Mouse (Mus musculus) lung, postnatal 4 days (tissue): Measurements from ENCODE around the gene Etl4.
A peak's percentile ranks its signal among the peaks of the same experiment; 100 is the strongest.

ENCODE experiments used
- DNase-seq, 2 experiments: peaks; one replicate each; pipeline ENCODE4 v3.0.0; 2021

The Etl4 gene

GRCm38 (mm10) chr2:20525879-20526593 lies 616.5 kb downstream of the Etl4 start:
- peak; percentile 46 to 71 for DNase-seq

- no peak for DNase-seq
These were observed 617.3 kb downstream of the Etl4 start for GRCm38 (mm10) chr2:20526856-20527255.

GRCm38 (mm10) chr2:20532623-20533022 lies 623.0 kb downstream of the Etl4 start:
- DNase-seq = no peak

GRCm38 (mm10) chr2:20537785-20538184 lies 628.2 kb downstream of the Etl4 start:
- DNase-seq = no peak

- no peak for DNase-seq
These were observed 629.3 kb downstream of the Etl4 start for GRCm38 (mm10) chr2:20538871-20539270.

- no peak for DNase-seq
These were observed 631.7 kb downstream of the Etl4 start for GRCm38 (mm10) chr2:20541261-20541660.

GRCm38 (mm10) chr2:20542286-20542685 lies 632.7 kb downstream of the Etl4 start:
- no peak for DNase-seq

- no peak for DNase-seq
These were observed 636.0 kb downstream of the Etl4 start for GRCm38 (mm10) chr2:20545624-20546023.

GRCm38 (mm10) chr2:20546496-20547348 lies 637.1 kb downstream of the Etl4 start:
- peak in 1 of 2 experiments; percentile 41 for DNase-seq

- DNase-seq = peak; percentile 49 to 70
These were observed 637.7 kb downstream of the Etl4 start for GRCm38 (mm10) chr2:20547349-20547677.

GRCm38 (mm10) chr2:20547686-20548624 lies 638.4 kb downstream of the Etl4 start:
- peak; percentile 13 to 24 for DNase-seq

GRCm38 (mm10) chr2:20549065-20549464 lies 639.5 kb downstream of the Etl4 start:
- no peak for DNase-seq

GRCm38 (mm10) chr2:20549996-20550395 lies 640.4 kb downstream of the Etl4 start:
- no peak for DNase-seq

GRCm38 (mm10) chr2:20555706-20556105 lies 646.1 kb downstream of the Etl4 start:
- DNase-seq = no peak

GRCm38 (mm10) chr2:20559083-20559482 lies 649.5 kb downstream of the Etl4 start:
- peak; percentile 15 to 29 for DNase-seq

- DNase-seq = peak in 1 of 2 experiments; percentile 24
These were observed 650.1 kb downstream of the Etl4 start for GRCm38 (mm10) chr2:20559723-20560122.

GRCm38 (mm10) chr2:20560581-20560980 lies 651.0 kb downstream of the Etl4 start:
- DNase-seq = no peak

GRCm38 (mm10) chr2:20563036-20563435 lies 653.5 kb downstream of the Etl4 start:
- no peak for DNase-seq

GRCm38 (mm10) chr2:20568456-20568855 lies 658.9 kb downstream of the Etl4 start:
- DNase-seq = no peak

- no peak for DNase-seq
These were observed 662.4 kb downstream of the Etl4 start for GRCm38 (mm10) chr2:20571940-20572339.

GRCm38 (mm10) chr2:20580331-20580730 lies 670.8 kb downstream of the Etl4 start:
- DNase-seq = no peak

GRCm38 (mm10) chr2:20583032-20583431 lies 673.5 kb downstream of the Etl4 start:
- no peak for DNase-seq

GRCm38 (mm10) chr2:20583562-20584153 lies 674.1 kb downstream of the Etl4 start:
- no peak for DNase-seq
